Mouse (Mus musculus): Measurements from ENCODE around the gene Plcb1.
A peak's percentile ranks its signal among the peaks of the same experiment; 100 is the strongest.
"Not testable (repeated sequence)": the region's sequence is repeated elsewhere in the genome, so short reads cannot be mapped to it uniquely, and the experiment has no call there.

Gene Plcb1

DNA sequence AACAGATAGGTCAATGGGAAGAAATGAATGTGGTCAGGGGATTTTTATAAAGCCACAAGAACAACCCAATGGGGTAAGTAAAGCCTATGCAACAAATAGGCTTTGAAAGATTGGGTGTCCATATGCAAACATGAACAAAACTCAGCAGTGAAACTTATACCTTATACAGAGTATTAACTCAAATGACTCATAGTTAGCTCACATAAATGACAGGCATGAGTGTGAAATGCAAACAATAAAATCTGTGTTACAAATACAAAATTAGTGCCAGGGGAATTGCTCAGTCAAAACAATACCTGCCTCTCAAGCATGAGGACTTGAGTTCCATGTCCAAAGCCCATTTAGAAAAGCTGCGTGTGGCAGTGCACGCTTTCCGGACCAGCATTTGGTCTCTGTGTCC lies 182.5 kb downstream of the Plcb1 start:
- no peak for DNase-seq (ENCODE audit: low read depth, low spot score)

GRCm38 (mm10) chr2:134972376-134972775 lies 186.5 kb downstream of the Plcb1 start:
- DNase-seq (ENCODE audit: low read depth, low spot score) = no peak

DNA sequence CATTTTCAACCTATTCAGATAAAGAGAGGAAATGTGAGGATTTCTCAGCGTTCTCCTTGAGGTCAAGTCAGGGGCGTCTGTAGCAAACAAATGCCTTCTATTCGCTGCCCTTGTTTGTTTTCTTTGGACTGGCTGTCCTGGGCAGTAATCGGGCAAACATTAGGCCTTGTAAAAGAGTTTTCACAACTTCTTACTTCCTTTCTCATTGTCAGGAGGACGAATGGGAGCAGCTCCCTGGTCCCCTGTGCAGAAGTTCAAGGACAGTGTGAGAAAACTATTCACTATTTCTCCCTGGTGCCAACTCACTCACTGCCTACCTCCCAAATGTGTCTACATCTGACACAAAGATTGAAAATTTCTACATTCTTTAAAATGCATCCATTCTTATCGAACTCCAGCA lies 188.8 kb downstream of the Plcb1 start:
- no peak for DNase-seq (ENCODE audit: low read depth, low spot score)

DNA sequence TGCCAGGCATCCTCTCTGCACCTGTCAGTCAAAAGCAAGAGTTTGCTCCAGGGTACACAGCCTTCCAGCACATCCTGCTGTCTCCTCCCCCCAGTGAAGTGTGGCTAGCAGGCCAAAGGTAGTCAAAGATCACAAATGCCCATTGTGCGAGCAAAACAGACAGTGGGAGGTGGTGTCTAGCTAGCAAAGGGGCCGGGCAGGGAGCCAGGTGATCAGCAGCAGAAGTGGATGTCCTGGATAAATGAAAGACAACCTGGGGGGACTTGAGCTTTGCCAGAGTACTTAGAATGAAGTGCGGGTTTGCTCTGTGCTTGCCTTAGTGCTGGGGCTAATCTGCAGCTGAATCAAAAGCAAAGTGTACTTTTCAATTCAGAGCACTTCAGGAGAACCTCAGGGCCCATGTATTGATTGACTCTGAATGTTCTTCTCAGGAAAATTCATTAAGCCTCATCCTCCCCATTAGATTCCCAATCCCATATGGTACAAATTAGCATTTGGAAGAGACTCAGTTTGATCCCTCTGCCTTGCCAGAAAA lies 191.0 kb downstream of the Plcb1 start:
- DNase-seq (ENCODE audit: low read depth, low spot score) = no peak

DNA sequence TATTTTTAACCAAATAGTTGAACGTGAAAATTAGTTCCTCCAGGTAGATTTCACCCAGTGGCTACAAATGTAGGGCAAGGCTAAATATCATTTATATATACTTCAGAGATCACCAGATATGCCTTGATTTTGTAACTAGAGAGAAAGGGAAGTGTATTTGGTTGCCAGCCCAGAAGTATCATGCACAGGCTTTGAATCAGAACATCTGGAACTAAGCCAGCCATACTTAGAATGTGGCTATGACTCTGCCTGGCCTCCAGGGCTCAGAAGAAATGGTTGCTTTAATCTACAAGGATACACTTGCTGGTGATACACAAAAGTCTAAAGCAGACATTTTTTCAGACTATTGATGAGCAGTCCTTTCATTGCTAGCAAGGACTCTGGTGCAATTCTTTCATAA lies 191.8 kb downstream of the Plcb1 start:
- peak; percentile 30 for DNase-seq (ENCODE audit: low read depth, low spot score)

GRCm38 (mm10) chr2:134981394-134981793 lies 195.5 kb downstream of the Plcb1 start:
- DNase-seq (ENCODE audit: low read depth, low spot score) = no peak

DNA sequence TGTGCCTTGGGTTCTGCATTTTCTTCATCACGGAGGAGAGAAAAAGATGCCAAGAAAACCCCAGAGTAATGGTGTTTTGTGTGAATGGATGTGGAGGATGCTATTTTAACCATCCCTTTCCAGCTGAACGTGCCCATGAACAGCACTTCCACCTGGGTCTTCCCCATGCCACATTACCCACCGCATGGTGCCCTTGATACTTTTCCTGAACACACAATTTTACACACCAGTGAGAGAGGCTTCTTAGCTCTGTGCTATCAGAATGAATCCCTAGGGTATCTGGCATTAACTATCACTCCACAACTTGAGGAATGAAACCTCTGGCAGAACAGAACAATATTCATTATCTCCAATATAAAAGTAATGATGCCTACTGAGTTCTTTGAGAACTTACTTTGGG lies 199.0 kb downstream of the Plcb1 start:
- DNase-seq (ENCODE audit: low read depth, low spot score) = no peak

GRCm38 (mm10) chr2:134987978-134988377 lies 202.1 kb downstream of the Plcb1 start:
- DNase-seq (ENCODE audit: low read depth, low spot score) = no peak

- no peak for DNase-seq (ENCODE audit: low read depth, low spot score)
Observed at GRCm38 (mm10) chr2:134989650-134990292, 203.9 kb downstream of the Plcb1 start.

- no peak for DNase-seq (ENCODE audit: low read depth, low spot score)
Observed at GRCm38 (mm10) chr2:135007134-135007533, 221.3 kb downstream of the Plcb1 start.

GRCm38 (mm10) chr2:135007885-135008284 lies 222.0 kb downstream of the Plcb1 start:
- DNase-seq (ENCODE audit: low read depth, low spot score) = not testable (repeated sequence)

DNA sequence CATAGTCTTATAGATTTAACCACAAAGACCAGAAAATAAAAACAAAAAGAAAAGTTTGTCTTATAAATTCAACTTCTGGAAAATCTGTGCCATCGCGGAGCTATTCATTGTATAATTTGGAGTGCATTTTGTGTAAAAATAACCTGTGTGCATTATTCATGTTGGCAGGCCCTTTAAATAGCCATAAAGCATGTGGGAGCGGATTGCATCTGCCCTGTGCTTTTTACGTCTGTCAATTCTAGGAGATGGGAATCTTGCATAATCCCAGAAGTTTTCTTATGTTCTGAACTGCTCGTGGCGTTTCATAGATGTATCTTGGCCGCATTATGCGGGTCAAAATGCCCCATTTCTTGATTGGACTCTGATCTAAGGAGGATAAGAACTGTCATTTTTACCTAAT lies 224.5 kb downstream of the Plcb1 start:
- no peak for DNase-seq (ENCODE audit: low read depth, low spot score)

- DNase-seq (ENCODE audit: low read depth, low spot score) = no peak
Observed at GRCm38 (mm10) chr2:135015501-135015900, 229.6 kb downstream of the Plcb1 start.

DNA sequence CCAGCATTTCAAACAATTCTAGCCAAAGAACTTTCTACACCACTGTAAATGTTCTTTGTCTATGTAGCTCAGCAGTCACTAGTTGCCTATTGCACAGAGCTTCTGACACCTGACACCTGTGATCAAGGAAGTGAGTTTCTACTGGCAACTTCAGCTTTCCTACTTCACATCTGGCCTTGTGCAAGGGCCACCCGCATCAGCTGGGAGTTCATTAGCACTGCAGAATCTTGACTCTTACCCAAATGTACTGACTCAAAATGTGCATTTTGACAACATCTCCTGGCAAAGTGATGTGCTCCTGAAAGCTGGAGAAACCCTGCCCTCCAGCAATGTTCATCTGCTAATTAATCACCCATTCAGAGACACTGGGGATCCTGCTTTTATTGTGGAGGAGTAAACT lies 232.4 kb downstream of the Plcb1 start:
- no peak for DNase-seq (ENCODE audit: low read depth, low spot score)

- no peak for DNase-seq (ENCODE audit: low read depth, low spot score)
Observed at GRCm38 (mm10) chr2:135018708-135019107, 232.8 kb downstream of the Plcb1 start.

- no peak for DNase-seq (ENCODE audit: low read depth, low spot score)
Observed at GRCm38 (mm10) chr2:135019588-135019987, 233.7 kb downstream of the Plcb1 start.

DNA sequence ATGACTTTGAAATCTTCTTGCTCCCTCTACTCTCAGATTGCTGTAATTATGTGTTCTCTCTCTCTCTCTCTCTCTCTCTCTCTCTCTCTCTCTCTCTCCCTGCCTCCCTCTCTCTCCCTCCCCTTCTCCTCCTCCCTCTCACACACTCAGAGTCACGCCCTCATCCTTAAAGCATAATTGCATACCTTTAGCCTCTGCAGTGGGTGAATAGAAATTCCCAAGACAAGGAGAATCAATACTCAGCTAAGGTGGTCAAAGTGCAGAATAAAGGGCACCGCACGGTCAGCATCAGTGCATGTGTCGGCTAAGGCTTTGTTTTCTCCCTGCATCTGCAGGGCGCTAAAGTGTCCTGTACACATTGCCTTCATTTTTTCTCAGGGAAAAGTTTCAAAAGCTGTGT lies 243.4 kb downstream of the Plcb1 start:
- DNase-seq (ENCODE audit: low read depth, low spot score) = no peak

DNA sequence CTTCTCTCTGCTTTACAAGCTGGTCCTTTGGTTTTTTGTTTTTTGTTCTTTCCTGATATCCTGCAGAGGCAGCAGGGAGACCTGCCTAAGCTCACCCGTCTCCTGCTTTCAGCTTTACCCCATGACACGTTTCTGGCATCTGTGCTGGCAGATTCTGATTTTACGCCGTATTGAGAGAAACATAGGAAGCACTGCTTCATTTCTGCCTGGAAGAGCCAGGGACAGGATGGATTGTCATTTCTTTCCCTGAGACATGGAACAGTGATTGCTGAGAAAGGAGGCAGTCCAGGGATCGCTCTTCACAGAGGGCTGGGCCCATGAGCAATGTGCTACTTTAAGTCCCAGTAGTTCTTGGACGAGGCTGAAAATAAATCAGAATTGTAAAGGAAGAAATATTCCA lies 243.8 kb downstream of the Plcb1 start:
- DNase-seq (ENCODE audit: low read depth, low spot score) = no peak

GRCm38 (mm10) chr2:135035640-135036260 lies 249.9 kb downstream of the Plcb1 start:
- no peak for DNase-seq (ENCODE audit: low read depth, low spot score)

DNA sequence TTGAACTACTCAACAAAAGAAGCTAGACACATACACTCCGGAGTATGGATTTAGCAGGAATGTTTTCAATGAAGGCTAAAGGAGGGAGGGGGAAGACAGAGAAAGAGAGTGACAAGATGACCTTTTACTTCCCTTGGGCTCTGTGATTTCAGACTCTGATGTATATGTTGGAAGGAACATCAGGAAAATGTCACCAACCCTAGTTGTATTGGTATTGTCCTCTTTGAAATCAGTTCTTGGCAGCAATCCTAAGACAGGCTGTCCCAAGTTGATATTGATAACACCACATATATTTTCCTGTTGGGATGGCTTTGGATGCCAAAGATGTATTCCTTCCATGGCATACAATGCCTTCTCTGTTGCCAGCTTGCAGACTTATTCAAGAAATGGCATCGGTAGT lies 262.9 kb downstream of the Plcb1 start:
- DNase-seq (ENCODE audit: low read depth, low spot score) = no peak

GRCm38 (mm10) chr2:135049283-135049682 lies 263.4 kb downstream of the Plcb1 start:
- DNase-seq (ENCODE audit: low read depth, low spot score) = no peak

- DNase-seq (ENCODE audit: low read depth, low spot score) = no peak
Observed at GRCm38 (mm10) chr2:135051540-135052288, 265.8 kb downstream of the Plcb1 start.

- DNase-seq (ENCODE audit: low read depth, low spot score) = no peak
Observed at GRCm38 (mm10) chr2:135053391-135053790, 267.5 kb downstream of the Plcb1 start.

All from skeletal muscle tissue, adult 2 months (tissue).